Mouse (Mus musculus) liver, postnatal 0 days (tissue): ENCODE results near the gene Bphl. TPM values are rescaled to one million over a fixed set of nuclear protein-coding genes. Genes with fewer than 3 reads are reported as not detected.

Experiments
- ATAC-seq: fragments of 200-750 bp; cut with Nextera tagmentation; 2 replicates; pipeline ENCODE4 v1.8.0; 2017; ENCODE audit warnings: mild to moderate bottlenecking, moderate library complexity
- DNase-seq: peaks from one replicate; pipeline ENCODE4 v3.0.0-alpha.2; 2016
- H3K27ac ChIP-seq: fragments of 300-500 bp; sonication (generic); 2 replicates; pipeline ENCODE4 v1.5.1; 2014; ENCODE audit warnings: antibody characterized with exemption, moderate library complexity, mild to moderate bottlenecking, low read depth
- H3K27me3 ChIP-seq: fragments of 300-500 bp; sonication (generic); 2 replicates; pipeline ENCODE4 v1.6.1; 2014; ENCODE audit warnings: low read length, control low read depth, mixed read lengths; ENCODE audit not compliant: insufficient read depth
- H3K36me3 ChIP-seq: fragments of 300-500 bp; sonication (generic); replicated peaks from 2 replicates; pipeline ENCODE4 v1.6.1; 2014; ENCODE audit warnings: mild to moderate bottlenecking, control low read depth, low read length, moderate library complexity, mixed read lengths; ENCODE audit not compliant: insufficient read depth
- H3K4me1 ChIP-seq: fragments of 300-500 bp; sonication (generic); 2 replicates; pipeline ENCODE4 v1.6.1; 2014; ENCODE audit warnings: antibody characterized with exemption, mild to moderate bottlenecking, control low read depth; ENCODE audit not compliant: insufficient read depth
- H3K4me2 ChIP-seq: fragments of 300-500 bp; sonication (generic); 2 replicates; pipeline ENCODE4 v1.6.1; 2014; ENCODE audit warnings: low read depth, mild to moderate bottlenecking, low read length, moderate library complexity, mixed read lengths
- H3K4me3 ChIP-seq: fragments of 300-500 bp; sonication (generic); 2 replicates; pipeline ENCODE4 v1.5.1; 2014; ENCODE audit warnings: low read depth, low read length
- H3K9ac ChIP-seq: fragments of 300-500 bp; sonication (generic); replicated peaks from 2 replicates; pipeline ENCODE4 v1.6.1; 2014; ENCODE audit warnings: mild to moderate bottlenecking, moderate library complexity
- H3K9me3 ChIP-seq: fragments of 300-500 bp; sonication (generic); 2 replicates; pipeline ENCODE4 v1.6.1; 2016; ENCODE audit warnings: mild to moderate bottlenecking, control low read depth, low read length, mixed read lengths
- CTCF ChIP-seq: sonication (generic); IDR thresholded peaks from 2 replicates; pipeline ENCODE4 v1.5.1; 2016; ENCODE audit warnings: antibody characterized with exemption, low read depth
- EP300 ChIP-seq: IDR thresholded peaks from 2 replicates; pipeline ENCODE4 v1.6.1; 2016; ENCODE audit warnings: antibody characterized with exemption, low read depth, mild to moderate bottlenecking
- WGBS: fragments of 180-500 bp; shearing (Covaris S2); extraction: QIAGEN DNeasy Blood & Tissue Kit; methylation state at CpG from one replicate; pipeline ENCODE4 v1.1.7; 2014; ENCODE audit not compliant: insufficient replicate concordance; 5-methylcytosine and 5-hydroxymethylcytosine counted together
- polyA plus RNA-seq: library from polyadenylated mRNA; unstranded; fragments of >200 nt; fragmentation: Nextera tagmentation; extraction: Ambion mirVana; gene quantifications from 2 replicates; pipeline ENCODE4 v1.2.1, GENCODE M21; 2015

Gene Bphl
- polyA plus RNA-seq, result 95.6 and 107 TPM in 2 replicates

- H3K4me1 ChIP-seq, result peaks cover 23% of the 10 kb centered on the region
- peak; percentile 92 for DNase-seq
- no peak for TF ChIP-seq CTCF
- no peak for TF ChIP-seq EP300
- peak within 1 kb of the TSS; percentile 81 for H3K4me3 ChIP-seq
- peak within 1 kb of the TSS; percentile 88 for H3K4me2 ChIP-seq
- peak within 1 kb of the TSS; percentile 93 for H3K9ac ChIP-seq
- H3K36me3 ChIP-seq, result peaks cover 16% of the 10 kb centered on the region
- ATAC-seq, result peak; percentile 82
- H3K27me3 ChIP-seq, result no peaks in the 10 kb centered on the region
- H3K9me3 ChIP-seq, result no peaks in the 10 kb centered on the region
- 2% methylated on average over 37 of the region's 37 CpGs for WGBS
- peak within 1 kb of the TSS; percentile 80 for H3K27ac ChIP-seq
These were observed at the start of gene Bphl for GRCm38 (mm10) chr13:34037172-34038055. Bphl (plus strand) TSS chr13:34037597.

GRCm38 (mm10) chr13:33989625-33990024 is 47.8 kb upstream of the Bphl start:
- Histone ChIP-seq H3K27ac (no peak overlapping the region), H3K9ac (no peak overlapping the region), H3K4me2 (no peak overlapping the region), H3K9me3 (no peaks in the 10 kb centered on the region), H3K27me3 (no peaks in the 10 kb centered on the region), H3K4me1 (no peaks in the 10 kb centered on the region), H3K36me3 (peaks cover 9% of the 10 kb centered on the region), H3K4me3 (no peak overlapping the region)
- WGBS, result 81% methylated on average over 5 of the region's 5 CpGs
- no peak for ATAC-seq
- no peak for TF ChIP-seq CTCF
- no peak for TF ChIP-seq EP300
- DNase-seq, result no peak

- Histone ChIP-seq H3K4me3 (no peak overlapping the region), H3K4me2 (no peak overlapping the region), H3K27ac (no peak overlapping the region), H3K36me3 (no peaks in the 10 kb centered on the region), H3K9ac (no peak overlapping the region), H3K9me3 (no peaks in the 10 kb centered on the region), H3K4me1 (no peaks in the 10 kb centered on the region), H3K27me3 (no peaks in the 10 kb centered on the region)
- TF ChIP-seq EP300 (no peak), CTCF (peak; percentile 95)
- peak; percentile 51; the same call in 1 of the 2 replicates for ATAC-seq
- WGBS, result 13% methylated on average over 1 of the region's 1 CpGs
- DNase-seq, result peak; percentile 79
These were observed 42.2 kb upstream of the Bphl start for GRCm38 (mm10) chr13:33995197-33995596.

- 2% methylated on average over 90 of the region's 92 CpGs for WGBS
- H3K27ac ChIP-seq, result peak within 1 kb of the TSS; percentile 96
- TF ChIP-seq CTCF (peak; percentile 66), EP300 (0 out of 2 replicates have a peak, but pooled peaks have one; percentile 26)
These were observed 35.1 kb upstream of the Bphl start, which contains the start of the genes Ripk1 and Serpinb6a for GRCm38 (mm10) chr13:34002058-34003006. Ripk1 (plus strand) TSS chr13:34002363. Serpinb6a (minus strand) TSS chr13:34002794.

GRCm38 (mm10) chr13:34003058-34003457 is 34.3 kb upstream of the Bphl start:
- TF ChIP-seq EP300, result no peak
- TF ChIP-seq CTCF, result 0 out of 2 replicates have a peak, but pooled peaks have one; percentile 0
- 2% methylated on average over 5 of the region's 5 CpGs for WGBS
- Histone ChIP-seq H3K4me3 (peak overlapping the region; percentile 89), H3K9me3 (no peaks in the 10 kb centered on the region), H3K4me1 (peaks cover 9% of the 10 kb centered on the region), H3K27ac (peak overlapping the region; percentile 96; the same call in 1 of the 2 replicates), H3K4me2 (peak overlapping the region; percentile 85), H3K27me3 (no peaks in the 10 kb centered on the region), H3K9ac (peak overlapping the region; percentile 84), H3K36me3 (no peaks in the 10 kb centered on the region)
- DNase-seq, result no peak
- no peak for ATAC-seq

More at GRCm38 (mm10) chr13:34002058-34003006, 35.1 kb upstream of the Bphl start, which contains the start of the genes Ripk1 and Serpinb6a:
- Histone ChIP-seq H3K27me3 (no peaks in the 10 kb centered on the region), H3K9ac (peak within 1 kb of the TSS; percentile 84), H3K9me3 (no peaks in the 10 kb centered on the region), H3K4me3 (peak within 1 kb of the TSS; percentile 89), H3K36me3 (no peaks in the 10 kb centered on the region), H3K4me2 (peak within 1 kb of the TSS; percentile 85), H3K4me1 (peaks cover 9% of the 10 kb centered on the region)
- peak; percentile 95 for DNase-seq
- peak; percentile 98 for ATAC-seq
